Mouse (Mus musculus) limb, embryonic 15.5 days (tissue): ENCODE measurements around the gene Mast4. TPM values are rescaled to one million over a fixed set of nuclear protein-coding genes. Genes with fewer than 3 reads are reported as not detected.

ENCODE experiments used
- ATAC-seq: fragments of 200-750 bp; cut with Nextera tagmentation; 2 replicates; pipeline ENCODE4 v1.8.0; 2017; ENCODE audit warnings: low read depth, moderate TSS enrichment; ENCODE audit not compliant: insufficient number of reproducible peaks, low FRiP score, low TSS enrichment
- H3K27ac ChIP-seq: fragments of 300-500 bp; sonication (generic); 2 replicates; pipeline ENCODE4 v1.5.1; 2015; ENCODE audit warnings: moderate library complexity, mild to moderate bottlenecking, inconsistent platforms
- H3K27me3 ChIP-seq: fragments of 300-500 bp; sonication (generic); 2 replicates; pipeline ENCODE4 v1.6.1; 2015; ENCODE audit warnings: inconsistent platforms
- H3K36me3 ChIP-seq: fragments of 300-500 bp; sonication (generic); 2 replicates; pipeline ENCODE4 v1.6.1; 2015; ENCODE audit warnings: inconsistent platforms
- H3K4me1 ChIP-seq: fragments of 300-500 bp; sonication (generic); 2 replicates; pipeline ENCODE4 v1.6.1; 2015; ENCODE audit warnings: inconsistent platforms
- H3K4me2 ChIP-seq: fragments of 300-500 bp; sonication (generic); 2 replicates; pipeline ENCODE4 v1.6.1; 2015; ENCODE audit warnings: mild to moderate bottlenecking, inconsistent platforms
- H3K4me3 ChIP-seq: fragments of 300-500 bp; sonication (generic); 2 replicates; pipeline ENCODE4 v1.5.1; 2015; ENCODE audit warnings: mild to moderate bottlenecking, inconsistent platforms
- H3K9ac ChIP-seq: fragments of 300-500 bp; sonication (generic); 2 replicates; pipeline ENCODE4 v1.6.1; 2015; ENCODE audit warnings: inconsistent platforms
- H3K9me3 ChIP-seq: fragments of 300-500 bp; sonication (generic); 2 replicates; pipeline ENCODE4 v1.6.1; 2016; ENCODE audit warnings: inconsistent platforms
- WGBS: fragments of 180-500 bp; shearing (Covaris S2); methylation state at CpG from one replicate; pipeline ENCODE4 v1.1.7; 2015; 5-methylcytosine and 5-hydroxymethylcytosine counted together
- polyA plus RNA-seq: library from polyadenylated mRNA; unstranded; fragments of >200 nt; fragmentation: Nextera tagmentation; extraction: Ambion mirVana; gene quantifications from 2 replicates; pipeline ENCODE4 v1.2.1, GENCODE M21; 2015

The Mast4 gene
- polyA plus RNA-seq, 1 experiment from 2014 or later = 26.3 TPM

DNA sequence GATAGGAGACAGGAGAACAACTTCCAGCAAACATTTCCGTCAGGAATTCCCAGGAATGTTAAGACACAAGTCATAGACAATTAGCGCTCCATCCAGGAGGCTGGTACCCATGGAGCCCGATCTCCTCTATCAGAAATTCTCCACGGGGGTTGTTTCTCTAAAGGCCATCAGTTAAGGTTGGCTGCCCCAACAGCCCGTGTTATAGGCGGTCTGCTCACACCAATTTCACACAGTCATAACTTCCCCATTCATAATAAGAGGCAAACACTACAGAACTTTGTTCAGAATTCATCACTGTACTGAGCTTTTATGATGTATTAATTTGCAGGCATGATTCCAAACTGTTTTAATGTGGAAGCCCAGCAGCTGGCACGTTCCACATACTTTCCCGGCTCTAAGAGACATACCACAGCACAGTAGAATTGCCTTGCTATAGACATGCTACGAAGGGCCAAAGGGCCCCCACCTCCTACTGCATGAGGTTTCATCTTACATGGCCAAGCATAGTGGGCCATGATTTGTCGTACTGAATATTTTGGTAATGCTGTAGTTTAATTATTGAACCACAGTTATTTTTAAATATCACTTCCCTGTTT is 19.1 kb downstream of the Mast4 start:
- H3K36me3 ChIP-seq = no peaks in the 10 kb centered on the region
- H3K4me3 ChIP-seq = no peak overlapping the region
- H3K9ac ChIP-seq = no peak overlapping the region
- H3K4me1 ChIP-seq = peaks cover 12% of the 10 kb centered on the region
- no peak overlapping the region for H3K4me2 ChIP-seq
- no peak overlapping the region for H3K27ac ChIP-seq
- no peaks in the 10 kb centered on the region for H3K9me3 ChIP-seq
- no peak for ATAC-seq
- no peaks in the 10 kb centered on the region for H3K27me3 ChIP-seq
- WGBS = 37% methylated on average over 10 of the region's 10 CpGs

DNA sequence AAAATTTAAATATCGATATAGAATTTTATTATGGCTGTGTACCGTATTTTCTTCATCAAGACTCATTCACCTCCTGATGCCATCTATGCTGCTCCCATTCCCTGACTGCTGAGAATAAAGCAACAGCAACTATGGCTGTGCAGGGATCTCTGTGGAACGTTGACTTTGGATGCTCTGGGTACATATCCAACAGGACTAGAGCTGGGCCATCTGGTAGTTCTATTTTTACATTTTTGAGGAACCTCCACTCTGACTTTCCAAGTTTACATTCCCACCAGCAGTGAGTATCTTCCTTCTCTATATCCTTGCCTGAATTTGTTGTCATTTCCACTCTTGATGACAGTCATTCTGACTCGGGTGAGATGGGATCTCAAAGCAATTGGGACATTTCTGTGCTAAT is 26.0 kb downstream of the Mast4 start:
- Histone ChIP-seq H3K4me1 (no peaks in the 10 kb centered on the region), H3K9ac (no peak overlapping the region), H3K4me3 (no peak overlapping the region), H3K4me2 (no peak overlapping the region), H3K27me3 (no peaks in the 10 kb centered on the region), H3K9me3 (no peaks in the 10 kb centered on the region), H3K27ac (no peak overlapping the region), H3K36me3 (no peaks in the 10 kb centered on the region)
- no peak for ATAC-seq
- WGBS = 93% methylated on average over 4 of the region's 4 CpGs

GRCm38 (mm10) chr13:103303826-103304225 is 30.5 kb downstream of the Mast4 start:
- no peaks in the 10 kb centered on the region for H3K36me3 ChIP-seq
- H3K27ac ChIP-seq = no peak overlapping the region
- no peak overlapping the region for H3K9ac ChIP-seq
- H3K4me1 ChIP-seq = peaks cover 7% of the 10 kb centered on the region; the same call in 1 of the 2 replicates
- H3K27me3 ChIP-seq = no peaks in the 10 kb centered on the region
- H3K9me3 ChIP-seq = no peaks in the 10 kb centered on the region
- 57% methylated on average over 9 of the region's 9 CpGs for WGBS
- no peak for ATAC-seq
- no peak overlapping the region for H3K4me2 ChIP-seq
- no peak overlapping the region for H3K4me3 ChIP-seq

DNA sequence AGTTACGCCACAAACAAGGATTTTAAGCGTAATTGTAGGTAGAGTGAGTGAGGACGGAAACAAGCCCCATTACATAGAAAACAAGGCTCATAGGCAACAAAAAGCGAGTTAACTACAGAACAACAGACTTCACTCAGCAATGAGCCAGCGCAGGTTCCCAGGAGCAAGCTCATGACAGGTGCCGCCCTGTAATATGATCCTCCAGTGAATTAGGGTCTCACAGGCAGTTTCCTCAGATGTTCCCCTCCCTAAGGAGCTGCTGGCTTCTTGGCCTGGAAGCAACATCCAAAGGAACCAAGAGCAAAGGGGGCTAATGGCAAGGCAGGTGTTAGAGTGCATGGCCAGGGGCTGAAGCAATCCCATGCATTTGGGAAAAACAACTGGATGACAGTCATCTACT is 31.8 kb downstream of the Mast4 start:
- Histone ChIP-seq H3K4me2 (no peak overlapping the region), H3K4me3 (no peak overlapping the region), H3K36me3 (no peaks in the 10 kb centered on the region), H3K9me3 (no peaks in the 10 kb centered on the region), H3K27ac (no peak overlapping the region), H3K27me3 (no peaks in the 10 kb centered on the region), H3K4me1 (peaks cover 7% of the 10 kb centered on the region; the same call in 1 of the 2 replicates), H3K9ac (no peak overlapping the region)
- 38% methylated on average over 6 of the region's 6 CpGs for WGBS
- ATAC-seq = no peak

- Histone ChIP-seq H3K9ac (no peak overlapping the region), H3K27me3 (no peaks in the 10 kb centered on the region), H3K4me3 (no peak overlapping the region), H3K4me2 (no peak overlapping the region), H3K27ac (no peak overlapping the region), H3K9me3 (no peaks in the 10 kb centered on the region), H3K36me3 (no peaks in the 10 kb centered on the region), H3K4me1 (peaks cover 7% of the 10 kb centered on the region; the same call in 1 of the 2 replicates)
- 74% methylated on average over 2 of the region's 2 CpGs for WGBS
- ATAC-seq = no peak
These were observed 32.2 kb downstream of the Mast4 start for GRCm38 (mm10) chr13:103302077-103302476.

DNA sequence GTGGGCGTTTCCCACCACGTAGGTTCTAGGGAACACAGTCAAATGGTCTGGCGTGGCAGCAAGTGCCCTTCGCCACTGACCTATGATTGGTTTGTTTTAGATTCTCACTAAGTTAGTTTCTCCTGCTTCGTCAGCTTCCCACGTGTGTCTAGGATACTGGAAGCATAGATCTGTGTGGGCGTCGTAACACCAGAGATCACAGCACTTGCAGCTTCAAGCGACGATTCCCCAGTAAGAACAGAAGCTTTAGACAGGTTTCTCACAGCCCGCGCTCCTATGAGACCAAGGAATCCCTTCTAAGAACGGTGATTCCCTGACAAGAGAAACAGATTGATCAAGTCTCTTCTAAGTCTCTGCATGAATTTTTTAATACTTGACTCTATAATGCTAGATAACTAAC is 39.9 kb downstream of the Mast4 start:
- Histone ChIP-seq H3K36me3 (no peaks in the 10 kb centered on the region), H3K4me2 (no peak overlapping the region), H3K27ac (no peak overlapping the region), H3K9me3 (no peaks in the 10 kb centered on the region), H3K9ac (no peak overlapping the region), H3K27me3 (no peaks in the 10 kb centered on the region), H3K4me1 (no peaks in the 10 kb centered on the region), H3K4me3 (no peak overlapping the region)
- WGBS = 87% methylated on average over 13 of the region's 13 CpGs
- no peak for ATAC-seq

DNA sequence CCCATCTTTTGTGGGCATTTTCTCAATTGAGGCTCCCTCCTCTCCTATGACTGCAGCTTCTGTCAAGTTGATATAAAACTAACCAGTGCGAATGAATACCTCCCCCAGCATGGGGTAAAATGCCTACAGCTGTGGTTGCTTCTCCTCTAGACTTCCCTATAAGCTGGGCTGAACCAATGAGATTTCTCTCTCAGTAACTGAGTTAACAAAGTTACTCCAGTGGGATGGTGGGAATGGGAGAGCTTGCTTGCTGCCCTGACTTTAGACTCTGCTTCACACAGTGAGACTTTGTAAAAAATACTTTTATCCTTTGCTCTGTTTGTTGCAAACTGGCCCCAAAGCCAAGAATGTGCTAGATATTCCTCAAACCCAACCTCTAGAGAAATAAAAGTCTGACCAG is 41.2 kb downstream of the Mast4 start:
- Histone ChIP-seq H3K36me3 (no peaks in the 10 kb centered on the region), H3K27ac (0 out of 2 replicates have a peak overlapping the region, but pooled peaks have one; percentile 9), H3K27me3 (no peaks in the 10 kb centered on the region), H3K4me2 (no peak overlapping the region), H3K9ac (no peak overlapping the region), H3K4me1 (no peaks in the 10 kb centered on the region), H3K9me3 (no peaks in the 10 kb centered on the region), H3K4me3 (no peak overlapping the region)
- WGBS = 67% methylated on average over 1 of the region's 1 CpGs
- 0 out of 2 replicates have a peak, but pooled peaks have one; percentile 30 for ATAC-seq

- no peak overlapping the region for H3K4me2 ChIP-seq
- no peaks in the 10 kb centered on the region for H3K9me3 ChIP-seq
- H3K27ac ChIP-seq = no peak overlapping the region
- H3K4me3 ChIP-seq = no peak overlapping the region
- WGBS = 77% methylated on average over 4 of the region's 4 CpGs
- no peaks in the 10 kb centered on the region for H3K4me1 ChIP-seq
- H3K36me3 ChIP-seq = no peaks in the 10 kb centered on the region
- ATAC-seq = no peak
- no peaks in the 10 kb centered on the region for H3K27me3 ChIP-seq
- H3K9ac ChIP-seq = no peak overlapping the region
These were observed 43.2 kb downstream of the Mast4 start for GRCm38 (mm10) chr13:103291098-103291497.

- Histone ChIP-seq H3K27ac (no peak overlapping the region), H3K4me3 (no peak overlapping the region), H3K9me3 (no peaks in the 10 kb centered on the region), H3K27me3 (no peaks in the 10 kb centered on the region), H3K9ac (no peak overlapping the region), H3K36me3 (no peaks in the 10 kb centered on the region), H3K4me1 (no peaks in the 10 kb centered on the region), H3K4me2 (no peak overlapping the region)
- ATAC-seq = no peak
- WGBS = 57% methylated on average over 5 of the region's 5 CpGs
These were observed 48.5 kb downstream of the Mast4 start for GRCm38 (mm10) chr13:103285821-103286220.

DNA sequence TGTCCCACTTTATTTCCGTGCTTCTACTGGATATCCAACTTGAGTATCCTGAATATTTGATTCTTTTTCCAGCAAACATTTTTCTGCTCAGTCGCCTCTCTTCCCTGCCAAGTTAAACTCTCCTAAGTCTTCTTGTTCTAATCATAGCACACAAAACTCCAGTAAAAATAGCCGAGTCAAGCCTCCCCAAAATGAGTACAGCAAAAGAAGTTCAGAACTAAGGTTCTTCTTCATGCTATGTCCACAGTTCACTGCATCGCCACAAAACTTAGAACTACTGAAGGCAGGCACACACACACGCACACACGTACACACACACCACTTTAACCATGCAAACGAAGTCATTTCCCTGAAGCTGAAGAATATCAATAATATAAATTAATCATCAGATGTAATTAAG is 49.3 kb downstream of the Mast4 start:
- Histone ChIP-seq H3K27ac (peak overlapping the region; percentile 34; the same call in 1 of the 2 replicates), H3K4me3 (no peak overlapping the region), H3K4me2 (no peak overlapping the region), H3K27me3 (no peaks in the 10 kb centered on the region), H3K36me3 (no peaks in the 10 kb centered on the region), H3K4me1 (no peaks in the 10 kb centered on the region), H3K9ac (no peak overlapping the region), H3K9me3 (no peaks in the 10 kb centered on the region)
- 73% methylated on average over 7 of the region's 7 CpGs for WGBS
- ATAC-seq = no peak

- ATAC-seq = no peak
- Histone ChIP-seq H3K4me3 (no peak overlapping the region), H3K9ac (no peak overlapping the region), H3K36me3 (no peaks in the 10 kb centered on the region), H3K27ac (no peak overlapping the region), H3K4me1 (no peaks in the 10 kb centered on the region), H3K4me2 (no peak overlapping the region), H3K27me3 (no peaks in the 10 kb centered on the region), H3K9me3 (no peaks in the 10 kb centered on the region)
- 91% methylated on average over 9 of the region's 9 CpGs for WGBS
These were observed 63.4 kb downstream of the Mast4 start for GRCm38 (mm10) chr13:103270856-103271391.

GRCm38 (mm10) chr13:103262707-103263106 is 71.6 kb downstream of the Mast4 start:
- H3K9ac ChIP-seq = no peak overlapping the region
- no peak overlapping the region for H3K4me3 ChIP-seq
- H3K36me3 ChIP-seq = no peaks in the 10 kb centered on the region
- no peaks in the 10 kb centered on the region for H3K27me3 ChIP-seq
- no peaks in the 10 kb centered on the region for H3K4me1 ChIP-seq
- no peak overlapping the region for H3K27ac ChIP-seq
- H3K9me3 ChIP-seq = no peaks in the 10 kb centered on the region
- no peak overlapping the region for H3K4me2 ChIP-seq
- no peak for ATAC-seq
- WGBS = 69% methylated on average over 3 of the region's 3 CpGs

DNA sequence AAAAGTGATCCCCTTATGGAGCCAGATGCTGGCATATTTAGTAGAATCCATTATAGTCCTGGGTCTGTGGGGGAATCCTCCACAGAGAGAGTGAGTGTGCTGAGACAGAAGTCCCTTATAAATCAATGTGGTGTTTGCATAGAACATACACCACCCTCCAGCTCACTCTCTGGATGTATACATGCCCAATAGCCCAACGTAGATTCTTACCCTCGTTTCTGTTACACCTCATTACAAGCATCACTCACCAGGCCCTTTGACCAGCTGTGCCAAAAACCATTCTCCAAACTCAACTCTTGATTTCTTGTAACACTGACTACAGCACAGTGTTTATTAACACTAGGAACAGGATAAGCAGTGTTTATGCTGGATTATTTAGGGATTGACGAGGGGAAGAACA is 72.2 kb downstream of the Mast4 start:
- Histone ChIP-seq H3K4me2 (no peak overlapping the region), H3K9me3 (no peaks in the 10 kb centered on the region), H3K27me3 (no peaks in the 10 kb centered on the region), H3K9ac (no peak overlapping the region), H3K27ac (no peak overlapping the region), H3K4me3 (no peak overlapping the region), H3K4me1 (no peaks in the 10 kb centered on the region), H3K36me3 (no peaks in the 10 kb centered on the region)
- WGBS = 58% methylated on average over 3 of the region's 3 CpGs
- no peak for ATAC-seq
